Mouse (Mus musculus) stomach, postnatal 0 days (tissue): ENCODE data around the gene Ripor2. TPM values are rescaled to one million over a fixed set of nuclear protein-coding genes. Genes with fewer than 3 reads are reported as not detected.

Experiments used
- ATAC-seq: fragments of 200-750 bp; cut with Nextera tagmentation; 2 replicates; pipeline ENCODE4 v1.8.0; 2017; ENCODE audit not compliant: low FRiP score, low TSS enrichment
- DNase-seq: peaks from one replicate; pipeline ENCODE4 v3.0.0-alpha.2; 2016; ENCODE audit warnings: low spot score
- H3K27ac ChIP-seq: fragments of 300-500 bp; sonication (generic); replicated peaks from 2 replicates; pipeline ENCODE4 v1.5.1; 2014; ENCODE audit warnings: mild to moderate bottlenecking, control low read depth
- H3K27me3 ChIP-seq: fragments of 300-500 bp; sonication (generic); 2 replicates; pipeline ENCODE4 v1.6.1; 2014; ENCODE audit warnings: low read length; ENCODE audit not compliant: control insufficient read depth, insufficient read depth
- H3K36me3 ChIP-seq: fragments of 300-500 bp; sonication (generic); 2 replicates; pipeline ENCODE4 v1.6.1; 2014; ENCODE audit warnings: low read length, mixed read lengths; ENCODE audit not compliant: control insufficient read depth, insufficient read depth
- H3K4me1 ChIP-seq: fragments of 300-500 bp; sonication (generic); replicated peaks from 2 replicates; pipeline ENCODE4 v1.6.1; 2014; ENCODE audit warnings: antibody characterized with exemption; ENCODE audit not compliant: control insufficient read depth, insufficient read depth
- H3K4me2 ChIP-seq: fragments of 300-500 bp; sonication (generic); replicated peaks from 2 replicates; pipeline ENCODE4 v1.6.1; 2014; ENCODE audit warnings: low read depth, mild to moderate bottlenecking, control low read depth, moderate library complexity
- H3K4me3 ChIP-seq: fragments of 300-500 bp; sonication (generic); 2 replicates; pipeline ENCODE4 v1.5.1; 2014; ENCODE audit warnings: low read depth, low read length, control low read depth
- H3K9ac ChIP-seq: fragments of 300-500 bp; sonication (generic); 2 replicates; pipeline ENCODE4 v1.6.1; 2014; ENCODE audit warnings: mild to moderate bottlenecking, low read length, control low read depth, mixed read lengths
- H3K9me3 ChIP-seq: fragments of 300-500 bp; sonication (generic); 2 replicates; pipeline ENCODE4 v1.6.1; 2016; ENCODE audit warnings: low read length; ENCODE audit not compliant: control insufficient read depth
- CTCF ChIP-seq: IDR thresholded peaks from 2 replicates; pipeline ENCODE4 v1.5.1; 2016; ENCODE audit warnings: antibody characterized with exemption, low read depth, mild to moderate bottlenecking, moderate library complexity
- EP300 ChIP-seq: optimal IDR thresholded peaks from 2 replicates; pipeline ENCODE3; 2016; ENCODE audit warnings: antibody characterized with exemption
- WGBS: fragments of 180-500 bp; shearing (Covaris S2); extraction: QIAGEN DNeasy Blood & Tissue Kit; methylation state at CpG from one replicate; pipeline ENCODE4 v1.1.7; 2014; 5-methylcytosine and 5-hydroxymethylcytosine counted together
- polyA plus RNA-seq: library from polyadenylated mRNA; unstranded; fragments of >200 nt; fragmentation: Nextera tagmentation; extraction: Ambion mirVana; gene quantifications from 2 replicates; pipeline ENCODE4 v1.2.1, GENCODE M21; 2015

Ripor2 gene
- polyA plus RNA-seq, 1 experiment from 2014 or later: 1.6 TPM

GRCm38 (mm10) chr13:24641491-24642430 is 59.8 kb downstream of the Ripor2 start:
- Histone ChIP-seq H3K4me3 (no peak overlapping the region), H3K27me3 (no peaks in the 10 kb centered on the region), H3K4me1 (0 out of 2 replicates have a peak, but pooled peaks cover 2% of the 10 kb centered on the region), H3K9ac (no peak overlapping the region), H3K36me3 (no peaks in the 10 kb centered on the region), H3K4me2 (no peak overlapping the region), H3K9me3 (no peaks in the 10 kb centered on the region), H3K27ac (no peak overlapping the region)
- 65% methylated on average over 7 of the region's 7 CpGs for WGBS
- DNase-seq (no peak), ATAC-seq (no peak)
- TF ChIP-seq CTCF: no peak
- no peak for TF ChIP-seq EP300

GRCm38 (mm10) chr13:24645146-24645545 is 63.2 kb downstream of the Ripor2 start:
- ATAC-seq (no peak), DNase-seq (no peak)
- 82% methylated on average over 3 of the region's 3 CpGs for WGBS
- H3K27me3 ChIP-seq: no peaks in the 10 kb centered on the region
- no peaks in the 10 kb centered on the region for H3K4me1 ChIP-seq
- H3K9ac ChIP-seq: no peak overlapping the region
- TF ChIP-seq CTCF: no peak
- TF ChIP-seq EP300: no peak
- H3K9me3 ChIP-seq: no peaks in the 10 kb centered on the region
- no peak overlapping the region for H3K27ac ChIP-seq
- H3K4me2 ChIP-seq: no peak overlapping the region
- no peaks in the 10 kb centered on the region for H3K36me3 ChIP-seq
- no peak overlapping the region for H3K4me3 ChIP-seq

GRCm38 (mm10) chr13:24646324-24646723 is 64.3 kb downstream of the Ripor2 start:
- DNase-seq: no peak
- no peak overlapping the region for H3K9ac ChIP-seq
- WGBS: 76% methylated on average over 3 of the region's 3 CpGs
- ATAC-seq: no peak
- H3K36me3 ChIP-seq: no peaks in the 10 kb centered on the region
- H3K4me2 ChIP-seq: no peak overlapping the region
- no peaks in the 10 kb centered on the region for H3K27me3 ChIP-seq
- TF ChIP-seq EP300: no peak
- TF ChIP-seq CTCF: no peak
- H3K27ac ChIP-seq: no peak overlapping the region
- no peaks in the 10 kb centered on the region for H3K9me3 ChIP-seq
- H3K4me1 ChIP-seq: no peaks in the 10 kb centered on the region
- H3K4me3 ChIP-seq: no peak overlapping the region

- no peak overlapping the region for H3K27ac ChIP-seq
- no peak overlapping the region for H3K4me3 ChIP-seq
- H3K4me2 ChIP-seq: no peak overlapping the region
- no peaks in the 10 kb centered on the region for H3K9me3 ChIP-seq
- H3K36me3 ChIP-seq: no peaks in the 10 kb centered on the region
- TF ChIP-seq CTCF: no peak
- no peak for TF ChIP-seq EP300
- ATAC-seq: no peak
- DNase-seq: no peak
- H3K27me3 ChIP-seq: no peaks in the 10 kb centered on the region
- WGBS: 85% methylated on average over 2 of the region's 2 CpGs
- H3K4me1 ChIP-seq: no peaks in the 10 kb centered on the region
- no peak overlapping the region for H3K9ac ChIP-seq
Measured at GRCm38 (mm10) chr13:24647444-24647843, 65.5 kb downstream of the Ripor2 start.

GRCm38 (mm10) chr13:24648027-24648426 is 66.0 kb downstream of the Ripor2 start:
- Histone ChIP-seq H3K27ac (no peak overlapping the region), H3K36me3 (no peaks in the 10 kb centered on the region), H3K4me3 (no peak overlapping the region), H3K4me2 (no peak overlapping the region), H3K4me1 (no peaks in the 10 kb centered on the region), H3K9me3 (no peaks in the 10 kb centered on the region), H3K9ac (no peak overlapping the region), H3K27me3 (no peaks in the 10 kb centered on the region)
- WGBS: 67% methylated on average over 5 of the region's 5 CpGs
- no peak for TF ChIP-seq CTCF
- no peak for TF ChIP-seq EP300
- no peak for ATAC-seq
- DNase-seq: no peak

GRCm38 (mm10) chr13:24648668-24649067 is 66.7 kb downstream of the Ripor2 start:
- no peaks in the 10 kb centered on the region for H3K27me3 ChIP-seq
- 91% methylated on average over 3 of the region's 3 CpGs for WGBS
- no peak overlapping the region for H3K4me3 ChIP-seq
- no peaks in the 10 kb centered on the region for H3K36me3 ChIP-seq
- ATAC-seq (no peak), DNase-seq (no peak)
- no peaks in the 10 kb centered on the region for H3K9me3 ChIP-seq
- no peak overlapping the region for H3K27ac ChIP-seq
- no peak overlapping the region for H3K4me2 ChIP-seq
- TF ChIP-seq EP300 (no peak), CTCF (no peak)
- no peaks in the 10 kb centered on the region for H3K4me1 ChIP-seq
- no peak overlapping the region for H3K9ac ChIP-seq
